Mouse (Mus musculus) monocyte, adult 5-6 weeks (primary cell): Measurements from ENCODE around the gene Zfyve21. TPM values are rescaled to one million over a fixed set of nuclear protein-coding genes. Genes with fewer than 3 reads are reported as not detected.

Experiments used
- ATAC-seq: fragments of 153-309, 156-312 bp; replicated peaks from 2 replicates; pipeline ENCODE4 v1.8.0; 2017; ENCODE audit warnings: mild to moderate bottlenecking; ENCODE audit not compliant: low TSS enrichment, insufficient number of reproducible peaks, severe bottlenecking, poor library complexity, low FRiP score
- total RNA-seq: library from RNA; stranded (forward); fragments of 200-1000, 200-491, 200-594 nt; gene quantifications from 3 replicates; pipeline ENCODE4 v1.2.3, GENCODE M21; 2017

Zfyve21 gene
- 1.0 to 3.8 TPM (median 3.5 TPM) in 3 replicates for total RNA-seq

DNA sequence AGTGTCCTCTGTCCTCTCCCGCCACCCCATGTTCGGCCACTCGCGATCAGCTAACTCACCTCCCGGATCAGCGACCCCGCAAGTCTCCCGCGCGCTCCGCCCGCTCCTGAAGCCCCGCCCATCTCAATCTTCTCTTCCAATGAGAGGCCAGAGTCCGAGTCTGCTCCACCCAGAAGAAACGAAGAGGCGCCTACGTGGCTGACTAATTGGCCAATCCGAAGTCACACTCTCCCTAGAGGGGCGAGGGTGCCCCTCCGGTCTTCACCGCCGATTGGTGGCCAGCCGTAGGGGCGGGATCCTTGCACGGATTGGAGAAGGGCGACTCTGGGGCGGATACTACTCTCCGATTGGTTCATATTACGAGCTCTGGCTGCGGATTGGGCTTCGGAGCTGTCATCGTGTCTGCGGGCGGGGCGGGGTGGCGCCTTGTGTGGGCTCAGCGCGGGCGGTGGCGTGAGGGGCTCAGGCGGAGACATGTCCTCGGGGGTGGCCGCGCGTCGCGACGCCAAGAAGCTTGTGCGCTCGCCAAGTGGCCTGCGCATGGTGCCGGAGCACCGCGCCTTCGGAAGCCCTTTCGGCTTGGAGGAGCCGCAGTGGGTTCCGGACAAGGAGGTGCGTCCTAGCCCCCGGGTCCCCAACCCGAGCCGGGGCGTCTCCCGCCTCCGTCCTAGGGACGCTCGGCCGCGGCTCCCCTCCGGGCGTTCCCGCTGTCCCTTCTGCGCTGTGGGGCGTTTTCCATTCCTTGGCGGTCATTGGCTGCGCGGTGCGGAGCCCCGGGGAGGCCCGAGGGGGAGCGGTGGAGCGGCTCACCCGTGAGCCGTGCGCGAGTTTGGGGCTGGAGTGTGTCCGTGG is at the start of gene Zfyve21, which contains the start of gene Xrcc3:
TSS of gene Zfyve21 (plus strand) at position 405 of the 852 bp plus-strand sequence.
TSS of gene Xrcc3 (minus strand) at position 108 of the 852 bp plus-strand sequence.
- ATAC-seq, result peak; percentile 97

- ATAC-seq, result no peak
Measured at GRCm38 (mm10) chr12:111766313-111767236, 47.4 kb upstream of the Zfyve21 start.

DNA sequence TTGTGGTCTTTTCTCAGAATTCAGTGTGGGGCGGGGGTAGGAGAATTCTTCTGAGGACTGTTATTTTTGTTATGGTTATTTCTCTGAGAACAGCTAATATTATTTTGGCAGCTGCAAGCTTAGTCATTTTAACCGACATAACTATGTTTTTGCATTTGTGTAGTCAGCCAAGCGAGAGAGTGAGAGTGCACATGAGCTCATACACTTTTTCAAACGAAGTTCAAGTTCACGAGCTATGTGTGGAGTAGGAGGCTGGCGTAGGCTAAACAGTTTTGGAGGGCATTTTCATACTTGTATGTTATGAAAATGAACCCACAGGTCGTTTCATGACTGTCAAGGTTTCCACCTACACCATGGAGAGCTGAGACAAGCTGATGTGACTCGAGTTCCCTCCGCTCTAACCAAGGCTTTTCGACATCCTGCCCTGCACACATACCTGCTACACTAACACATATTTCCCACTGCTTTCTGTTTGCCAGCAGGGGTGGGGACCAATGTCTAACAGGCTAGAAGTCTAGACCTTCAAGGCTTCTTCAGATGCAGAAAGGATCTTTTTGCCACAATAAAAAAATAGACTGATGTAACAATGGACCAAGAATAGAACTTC is 45.5 kb upstream of the Zfyve21 start:
- no peak for ATAC-seq

GRCm38 (mm10) chr12:111769306-111769705 is 44.7 kb upstream of the Zfyve21 start:
- ATAC-seq, result no peak

DNA sequence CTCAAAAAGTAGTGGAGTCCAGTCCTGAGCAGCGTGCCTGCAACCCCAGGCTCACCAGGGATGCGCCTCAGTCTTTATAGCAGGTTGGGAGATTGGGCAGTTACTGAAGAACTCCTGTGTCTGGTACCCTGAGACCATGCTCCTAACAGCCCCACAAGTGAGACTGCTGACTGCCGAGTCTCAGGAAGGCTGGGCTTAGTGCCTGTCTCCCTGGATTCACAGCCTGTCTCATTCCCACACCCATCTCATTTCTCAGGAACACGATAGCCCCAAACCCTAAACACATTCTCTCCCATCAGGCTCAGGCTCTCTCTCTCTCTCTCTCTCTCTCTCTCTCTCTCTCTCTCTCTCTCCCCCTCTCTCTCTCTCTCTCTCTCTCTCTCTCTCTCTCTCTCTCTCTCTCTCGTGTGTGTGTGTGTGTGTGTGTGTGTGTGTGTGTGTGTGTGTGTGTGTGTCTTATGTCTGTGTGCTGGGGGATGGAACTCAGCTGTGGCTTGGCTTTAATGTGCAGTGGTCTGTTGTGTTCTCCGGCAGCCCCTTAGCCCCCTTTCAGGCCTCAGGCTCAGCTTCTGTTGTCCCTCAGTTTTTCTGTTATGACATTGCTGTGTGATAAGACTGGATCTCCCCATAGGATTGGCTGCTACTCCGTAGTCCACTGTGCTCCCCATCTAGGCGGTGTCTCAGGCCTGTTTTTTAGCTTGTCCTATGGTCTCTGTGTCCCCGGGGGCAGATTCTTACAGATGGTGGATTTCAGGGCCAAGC is 44.0 kb upstream of the Zfyve21 start:
- no peak for ATAC-seq

DNA sequence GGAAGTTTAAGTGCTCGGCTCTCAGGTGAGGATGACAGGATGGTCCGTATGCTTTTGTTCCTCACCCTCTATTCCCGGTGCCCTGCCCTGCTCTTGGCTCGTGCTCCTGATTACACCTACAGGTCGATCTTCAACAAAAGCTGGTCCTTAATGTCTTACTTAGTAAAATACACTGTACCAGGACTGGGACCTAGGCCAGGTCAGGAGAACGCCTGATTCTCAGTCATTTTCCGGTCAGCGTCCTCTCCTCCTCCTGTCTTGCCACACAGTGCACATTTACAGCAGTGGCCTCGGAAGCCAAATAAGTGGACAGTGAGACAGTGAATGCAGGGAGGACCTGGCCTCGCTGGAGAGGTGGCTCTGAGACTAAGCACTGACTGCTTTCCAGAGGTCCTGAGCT is 43.3 kb upstream of the Zfyve21 start:
- no peak for ATAC-seq

DNA sequence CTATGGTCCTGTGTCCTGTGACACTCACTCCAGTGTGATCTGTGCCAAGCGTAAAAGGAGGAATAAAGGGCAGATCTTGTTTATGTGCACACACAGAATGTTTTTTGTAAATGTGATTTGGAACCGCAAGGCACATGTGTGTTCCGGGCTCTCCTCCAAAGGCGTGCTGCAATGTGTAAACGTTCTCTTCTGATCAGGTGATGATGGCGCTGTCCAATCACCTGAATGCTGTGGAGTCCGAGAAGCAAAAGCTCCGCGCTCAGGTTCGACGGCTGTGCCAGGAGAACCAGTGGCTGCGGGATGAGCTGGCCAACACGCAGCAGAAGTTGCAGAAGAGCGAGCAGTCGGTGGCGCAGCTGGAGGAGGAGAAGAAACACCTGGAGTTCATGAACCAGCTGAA is 39.8 kb upstream of the Zfyve21 start:
- ATAC-seq, result no peak

GRCm38 (mm10) chr12:111774845-111775244 is 39.1 kb upstream of the Zfyve21 start:
- no peak for ATAC-seq

GRCm38 (mm10) chr12:111777919-111778318 is 36.1 kb upstream of the Zfyve21 start:
- ATAC-seq, result no peak

DNA sequence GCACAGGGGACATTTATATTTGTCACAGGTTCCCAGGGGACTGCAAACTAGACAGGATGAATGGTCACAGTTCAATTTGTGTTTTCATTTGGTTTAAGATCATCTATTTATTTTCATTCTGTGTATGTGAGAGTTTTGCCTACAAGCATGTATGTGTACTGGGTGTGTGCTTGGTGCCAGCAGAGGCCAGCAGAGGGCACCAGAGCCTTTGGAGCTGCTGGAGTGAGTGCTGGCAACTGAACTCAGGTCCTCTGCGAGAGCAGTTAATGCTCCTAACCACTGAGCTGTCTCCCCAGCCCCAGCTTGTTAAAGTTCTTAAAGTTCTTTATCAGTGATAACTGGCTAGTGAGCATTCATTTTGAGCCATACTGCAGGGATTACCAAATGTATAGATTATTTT is 34.4 kb upstream of the Zfyve21 start:
- no peak for ATAC-seq

DNA sequence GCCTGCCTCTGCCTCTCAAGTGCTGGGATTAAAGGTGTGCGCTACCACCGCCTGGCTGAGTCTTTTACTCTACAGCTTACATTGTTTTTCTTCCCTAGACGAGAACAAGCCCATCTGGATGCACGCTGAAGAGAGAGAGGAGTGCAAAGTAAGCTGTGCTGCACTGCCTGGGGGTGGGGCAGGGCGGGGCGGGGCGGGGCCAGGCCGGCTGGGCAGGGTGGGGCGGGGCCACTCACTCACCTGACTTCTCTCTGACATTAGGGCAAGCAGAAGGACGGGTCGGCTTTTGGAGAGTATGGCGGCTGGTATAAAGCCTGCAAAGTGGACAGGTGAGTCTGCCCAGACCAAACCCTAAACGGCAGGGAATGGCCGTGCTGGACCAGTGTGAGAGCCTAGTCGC is 28.8 kb upstream of the Zfyve21 start:
- ATAC-seq, result no peak

DNA sequence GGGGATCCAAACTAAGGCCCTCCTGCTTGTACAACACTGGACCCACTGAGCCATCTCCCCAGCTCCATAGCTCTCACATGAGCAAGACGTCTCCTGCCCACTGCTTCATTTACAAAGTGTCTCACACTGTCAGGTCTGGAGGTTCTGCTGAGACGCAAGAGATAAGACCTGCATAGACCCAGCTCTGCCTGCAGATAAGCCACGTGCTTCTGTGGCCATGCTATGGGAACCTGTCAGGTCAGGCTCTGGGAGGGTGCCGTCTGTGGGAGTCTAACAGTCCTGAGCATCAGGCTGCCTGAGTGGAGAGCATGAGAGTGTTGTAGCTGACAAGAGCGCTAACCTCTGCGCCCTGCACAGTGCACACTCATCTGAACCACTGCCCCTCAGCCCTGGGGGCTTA is 27.0 kb upstream of the Zfyve21 start:
- ATAC-seq, result no peak

GRCm38 (mm10) chr12:111790090-111790489 is 23.9 kb upstream of the Zfyve21 start:
- no peak for ATAC-seq

- no peak for ATAC-seq
Measured at GRCm38 (mm10) chr12:111790631-111791030, 23.3 kb upstream of the Zfyve21 start.

- no peak for ATAC-seq
Measured at GRCm38 (mm10) chr12:111791474-111792104, 22.4 kb upstream of the Zfyve21 start.

DNA sequence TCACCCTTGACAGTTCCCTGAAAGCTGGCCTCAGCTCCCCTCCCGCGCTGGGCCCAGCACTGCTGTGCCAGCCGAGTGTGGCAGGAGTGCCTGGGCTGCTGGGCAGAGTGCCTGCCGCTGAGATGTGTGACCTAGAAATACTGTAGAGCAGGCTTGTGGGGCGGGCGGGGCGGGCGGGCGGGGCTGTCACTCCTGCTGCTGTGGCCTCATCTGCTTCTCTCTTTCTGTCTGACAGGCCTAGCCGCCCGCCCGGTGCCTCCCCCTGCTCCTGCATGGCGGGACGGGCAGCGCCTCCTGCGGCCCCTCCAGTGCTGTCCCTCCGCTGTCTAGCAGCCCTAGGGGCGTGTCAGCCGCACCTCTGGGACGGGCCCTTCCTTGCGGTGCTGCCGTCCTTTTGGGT is 19.9 kb upstream of the Zfyve21 start:
- ATAC-seq, result no peak

GRCm38 (mm10) chr12:111794526-111795179 is 19.3 kb upstream of the Zfyve21 start:
- no peak for ATAC-seq
